Comparison of ENCODE assay signal across 10 mouse cellular contexts in the genomic region with DNA sequence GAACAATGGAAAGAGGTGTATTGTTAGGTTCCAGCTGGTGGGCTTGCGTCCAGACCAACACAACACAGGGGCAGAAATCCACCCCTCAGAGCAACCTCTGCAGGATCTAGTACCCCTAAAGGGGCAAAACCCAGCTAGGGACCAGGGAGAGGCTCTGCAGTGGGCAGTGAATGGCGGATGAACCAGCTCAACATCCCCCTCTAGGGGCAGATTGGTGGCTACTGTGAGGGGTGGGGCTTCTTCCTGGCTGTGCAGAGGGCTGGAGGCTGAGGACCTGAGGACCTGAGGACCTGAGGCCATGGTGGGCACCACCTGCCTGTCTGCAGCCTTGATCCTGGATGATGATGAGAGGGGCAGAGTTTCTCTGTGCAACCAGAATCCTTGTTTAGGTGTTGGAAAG. TPM values are rescaled to one million over a fixed set of nuclear protein-coding genes. Genes with fewer than 3 reads are reported as not detected.
DNase-seq lines count a peak whose midpoint lies in the region; ATAC-seq and TF ChIP-seq lines count a peak whose summit lies in the region.
"Had no signal": no experiment of that assay in that cellular context is flagged by ENCODE, and none has a peak within 500 bp of the region (broad histone marks: within the 10 kb centered on the region; RNA-seq: fewer than 3 reads in every experiment).

No protein-coding gene starts in this region.

- H3K4me2 ChIP-seq in heart, postnatal 0 days (ENCODE audit: low read depth, low read length): no peak overlapping the region
- H3K4me2 ChIP-seq in heart, embryonic 11.5 days: no peak overlapping the region
- no peak overlapping the region for H3K4me2 ChIP-seq in liver, embryonic 14.5 days (ENCODE audit: low read depth)
- H3K4me2 ChIP-seq: embryonic facial prominence, embryonic 13.5 days; lung, embryonic 15.5 days had no signal

- DNase-seq in heart, postnatal 0 days (ENCODE audit: low spot score): no peak
- DNase-seq in thymus, adult 2 months: peak; percentile 40
- no peak for DNase-seq in thymus, adult 18-20 months
- DNase-seq in liver, embryonic 14.5 days (ENCODE audit: low read depth in 3 of 3, low spot score in 3 of 3): no peak
- no peak for DNase-seq in Muller cell, postnatal 12 days (ENCODE audit: inconsistent ontology term)
- no peak for DNase-seq in right cerebral cortex, postnatal 4 days
- no peak for DNase-seq in adrenal gland, adult 18-20 months (ENCODE audit: low spot score in 2 of 2)

- peak; percentile 18; the same call in 1 of the 2 replicates for TF ChIP-seq CTCF in heart, postnatal 0 days (IDR thresholded peaks at IDR 0.05; ENCODE audit: low read depth)
- TF ChIP-seq CTCF in thymus, adult 2 months (IDR thresholded peaks at IDR 0.05; ENCODE audit: borderline replicate concordance, control insufficient read depth, extremely low read depth, insufficient read depth, low read length, poor library complexity): no peak; the same call in 1 of the 2 replicates
- peak; percentile 66 for TF ChIP-seq CTCF in liver, embryonic 14.5 days (IDR thresholded peaks at IDR 0.05; ENCODE audit: low read depth)

- no peak overlapping the region for H3K27ac ChIP-seq in heart, postnatal 0 days (ENCODE audit: low read depth)
- no peak overlapping the region for H3K27ac ChIP-seq in heart, embryonic 11.5 days (ENCODE audit: low read depth, low read length)
- H3K27ac ChIP-seq in thymus, adult 2 months (ENCODE audit: control insufficient read depth, insufficient read depth, low read length): no peak overlapping the region
- H3K27ac ChIP-seq in liver, embryonic 14.5 days: no peak overlapping the region
- H3K27ac ChIP-seq: embryonic facial prominence, embryonic 13.5 days; lung, embryonic 15.5 days had no signal

- no peak overlapping the region for H3K4me3 ChIP-seq in heart, postnatal 0 days (ENCODE audit: low read depth, low read length)
- H3K4me3 ChIP-seq in heart, embryonic 11.5 days (ENCODE audit: low read depth, low read length): no peak overlapping the region
- no peak overlapping the region for H3K4me3 ChIP-seq in thymus, adult 2 months (ENCODE audit: control insufficient read depth, insufficient read depth, low read length)
- H3K4me3 ChIP-seq in liver, embryonic 14.5 days (ENCODE audit: insufficient read depth in 1 of 2, low read depth in 2 of 2, low read length in 2 of 2): no peak overlapping the region
- H3K4me3 ChIP-seq: embryonic facial prominence, embryonic 13.5 days; lung, embryonic 15.5 days had no signal

- TF ChIP-seq POLR2A in thymus, adult 2 months (IDR thresholded peaks at IDR 0.05; ENCODE audit: control insufficient read depth, extremely low read depth, insufficient read depth, low read length, poor library complexity): no peak

- no peaks in the 10 kb centered on the region for H3K27me3 ChIP-seq in heart, postnatal 0 days (ENCODE audit: control insufficient read depth, insufficient read depth, low read length)
- peaks cover 2% of the 10 kb centered on the region; the same call in 1 of the 2 replicates for H3K27me3 ChIP-seq in heart, embryonic 11.5 days (ENCODE audit: control insufficient read depth, insufficient read depth, low read length)
- no peaks in the 10 kb centered on the region for H3K27me3 ChIP-seq in thymus, adult 2 months (ENCODE audit: control insufficient read depth, insufficient read depth, low read length)
- no peaks in the 10 kb centered on the region for H3K27me3 ChIP-seq in liver, embryonic 14.5 days (ENCODE audit: control insufficient read depth, insufficient read depth, low read length)
- H3K27me3 ChIP-seq: embryonic facial prominence, embryonic 13.5 days; lung, embryonic 15.5 days had no signal

- H3K36me3 ChIP-seq in heart, postnatal 0 days (replicated peaks; ENCODE audit: control insufficient read depth, insufficient read depth, low read length): peaks cover 6% of the 10 kb centered on the region
- H3K36me3 ChIP-seq in heart, embryonic 11.5 days (ENCODE audit: control insufficient read depth, insufficient read depth, low read length): no peaks in the 10 kb centered on the region
- no peaks in the 10 kb centered on the region for H3K36me3 ChIP-seq in thymus, adult 2 months (ENCODE audit: control insufficient read depth, insufficient read depth, low read length)
- no peaks in the 10 kb centered on the region for H3K36me3 ChIP-seq in liver, embryonic 14.5 days (replicated peaks; ENCODE audit: control insufficient read depth, insufficient read depth, low read depth)

- no peaks in the 10 kb centered on the region for H3K9me3 ChIP-seq in heart, postnatal 0 days (replicated peaks; ENCODE audit: control insufficient read depth, low read length)
- H3K9me3 ChIP-seq in heart, embryonic 11.5 days (replicated peaks; ENCODE audit: control insufficient read depth, low read length): no peaks in the 10 kb centered on the region
- no peaks in the 10 kb centered on the region for H3K9me3 ChIP-seq in liver, embryonic 14.5 days (ENCODE audit: control insufficient read depth, low read length)
- H3K9me3 ChIP-seq: embryonic facial prominence, embryonic 13.5 days; lung, embryonic 15.5 days had no signal

- ATAC-seq in heart, postnatal 0 days (ENCODE audit: insufficient read depth, low read depth): no peak
- ATAC-seq in heart, embryonic 11.5 days (replicated peaks; ENCODE audit: insufficient number of reproducible peaks, low FRiP score, low TSS enrichment): no peak
- ATAC-seq in liver, embryonic 14.5 days (ENCODE audit: insufficient read depth): no peak

- H3K4me1 ChIP-seq in heart, postnatal 0 days (ENCODE audit: control insufficient read depth, insufficient read depth): no peaks in the 10 kb centered on the region
- H3K4me1 ChIP-seq in heart, embryonic 11.5 days (ENCODE audit: control insufficient read depth, insufficient read depth, low read length): no peaks in the 10 kb centered on the region
- H3K4me1 ChIP-seq in thymus, adult 2 months (replicated peaks; ENCODE audit: control insufficient read depth, insufficient read depth, low read length): no peaks in the 10 kb centered on the region
- H3K4me1 ChIP-seq in liver, embryonic 14.5 days (replicated peaks; ENCODE audit: control insufficient read depth in 2 of 2, insufficient read depth in 2 of 2, low read length in 1 of 2): no peaks in the 10 kb centered on the region
- H3K4me1 ChIP-seq: embryonic facial prominence, embryonic 13.5 days; lung, embryonic 15.5 days had no signal

- no peak for TF ChIP-seq EP300 in heart, postnatal 0 days (IDR thresholded peaks at IDR 0.05; ENCODE audit: low read depth)
- no peak for TF ChIP-seq EP300 in liver, embryonic 14.5 days (IDR thresholded peaks at IDR 0.05; ENCODE audit: low read depth)

- no peak overlapping the region for H3K9ac ChIP-seq in heart, postnatal 0 days (replicated peaks; ENCODE audit: low read depth, low read length)
- H3K9ac ChIP-seq in heart, embryonic 11.5 days (ENCODE audit: low read depth, low read length): no peak overlapping the region
- H3K9ac ChIP-seq in liver, embryonic 14.5 days (replicated peaks): no peak overlapping the region
- H3K9ac ChIP-seq: embryonic facial prominence, embryonic 13.5 days; lung, embryonic 15.5 days had no signal

- WGBS in heart, postnatal 0 days: 32% methylated on average over 2 of the region's 2 CpGs
- WGBS in heart, embryonic 11.5 days (ENCODE audit: insufficient replicate concordance): 33% methylated on average over 2 of the region's 2 CpGs
- 59% methylated on average over 2 of the region's 2 CpGs for WGBS in thymus, adult 2 months
- WGBS in liver, embryonic 14.5 days (ENCODE audit: insufficient replicate concordance): 39% methylated on average over 2 of the region's 2 CpGs

RNA-seq across cellular contexts. Expression of a gene that starts 35.8 kb away (rescaled TPM):
- total RNA-seq in heart, postnatal 0 days (2014; rRNA removed; ENCODE audit: low replicate concordance): 42.0 and 149 TPM in 2 replicates
- polyA plus RNA-seq in heart, postnatal 0 days (2015; fragmentation: Nextera tagmentation; extraction: Ambion mirVana): 41.0 and 55.2 TPM in 2 replicates
- 56.6 and 59.5 TPM in 2 replicates for polyA plus RNA-seq in heart, embryonic 11.5 days (2014; fragmentation: Nextera tagmentation; extraction: Ambion mirVana)
- 89.5 and 125 TPM in 2 replicates for polyA plus RNA-seq in thymus, adult 2 months (2012; rRNA removed)
- 7.3 and 7.9 TPM in 2 replicates for polyA plus RNA-seq in liver, embryonic 14.5 days (2012; rRNA removed)
- 17.9 and 21.9 TPM in 2 replicates for polyA plus RNA-seq in liver, embryonic 14.5 days (2014; fragmentation: Nextera tagmentation; extraction: Ambion mirVana)
- 10 to 100 TPM; 24.5 to 28.2 TPM for total RNA-seq in adrenal gland, adult 18-20 months (2021)

RNA-seq across cellular contexts. Expression of a gene that starts 36.1 kb away (rescaled TPM):
- not detected in 2 replicates for total RNA-seq in heart, postnatal 0 days (2014; rRNA removed; ENCODE audit: low replicate concordance)
- polyA plus RNA-seq in heart, postnatal 0 days (2015; fragmentation: Nextera tagmentation; extraction: Ambion mirVana): 1.6 and 2.4 TPM in 2 replicates
- 1.5 and 2.0 TPM in 2 replicates for polyA plus RNA-seq in heart, embryonic 11.5 days (2014; fragmentation: Nextera tagmentation; extraction: Ambion mirVana)
- 0.56 and 0.82 TPM in 2 replicates for polyA plus RNA-seq in thymus, adult 2 months (2012; rRNA removed)
- 0.06 and 0.18 TPM in 2 replicates for polyA plus RNA-seq in liver, embryonic 14.5 days (2012; rRNA removed)
- not detected in 2 replicates for polyA plus RNA-seq in liver, embryonic 14.5 days (2014; fragmentation: Nextera tagmentation; extraction: Ambion mirVana)
- total RNA-seq in adrenal gland, adult 18-20 months (2021): under 1 TPM; 0.17 to 0.22 TPM

RNA-seq across cellular contexts. Expression of a gene that starts 58.8 kb away (rescaled TPM):
- 27.4 and 90.6 TPM in 2 replicates for total RNA-seq in heart, postnatal 0 days (2014; rRNA removed; ENCODE audit: low replicate concordance)
- 65.4 and 65.8 TPM in 2 replicates for polyA plus RNA-seq in heart, postnatal 0 days (2015; fragmentation: Nextera tagmentation; extraction: Ambion mirVana)
- polyA plus RNA-seq in heart, embryonic 11.5 days (2014; fragmentation: Nextera tagmentation; extraction: Ambion mirVana): 162 and 166 TPM in 2 replicates
- 87.4 and 132 TPM in 2 replicates for polyA plus RNA-seq in thymus, adult 2 months (2012; rRNA removed)
- polyA plus RNA-seq in liver, embryonic 14.5 days (2012; rRNA removed): 97.1 and 155 TPM in 2 replicates
- 290 and 309 TPM in 2 replicates for polyA plus RNA-seq in liver, embryonic 14.5 days (2014; fragmentation: Nextera tagmentation; extraction: Ambion mirVana)
- total RNA-seq in adrenal gland, adult 18-20 months (2021): 10 to 100 TPM; 37.9 to 50.8 TPM
